Mouse (Mus musculus): ENCODE measurements around the gene Fam198a.

- no peak for TF ChIP-seq POLR2A (IDR thresholded peaks at IDR 0.05; ENCODE audit: borderline replicate concordance, extremely low read depth, insufficient read depth, insufficient read length, poor library complexity, severe bottlenecking)
- no peak for TF ChIP-seq CTCF (IDR thresholded peaks at IDR 0.05; ENCODE audit: borderline replicate concordance, extremely low read depth, insufficient read depth, insufficient read length)
Observed at GRCm38 (mm10) chr9:122027914-122028745, 77.3 kb downstream of the Fam198a start.

All from brain, embryonic 14.5 days (tissue).